Mouse (Mus musculus) frontal cortex, postnatal 10 days (tissue): ENCODE data around the gene Ikzf3.

Experiments used
- DNase-seq, 2 experiments: peaks; one replicate each; pipeline ENCODE4 v3.0.0; 2022; ENCODE audit warnings: low spot score in 2 of 2, mixed read lengths in 1 of 2

The Ikzf3 gene

DNA sequence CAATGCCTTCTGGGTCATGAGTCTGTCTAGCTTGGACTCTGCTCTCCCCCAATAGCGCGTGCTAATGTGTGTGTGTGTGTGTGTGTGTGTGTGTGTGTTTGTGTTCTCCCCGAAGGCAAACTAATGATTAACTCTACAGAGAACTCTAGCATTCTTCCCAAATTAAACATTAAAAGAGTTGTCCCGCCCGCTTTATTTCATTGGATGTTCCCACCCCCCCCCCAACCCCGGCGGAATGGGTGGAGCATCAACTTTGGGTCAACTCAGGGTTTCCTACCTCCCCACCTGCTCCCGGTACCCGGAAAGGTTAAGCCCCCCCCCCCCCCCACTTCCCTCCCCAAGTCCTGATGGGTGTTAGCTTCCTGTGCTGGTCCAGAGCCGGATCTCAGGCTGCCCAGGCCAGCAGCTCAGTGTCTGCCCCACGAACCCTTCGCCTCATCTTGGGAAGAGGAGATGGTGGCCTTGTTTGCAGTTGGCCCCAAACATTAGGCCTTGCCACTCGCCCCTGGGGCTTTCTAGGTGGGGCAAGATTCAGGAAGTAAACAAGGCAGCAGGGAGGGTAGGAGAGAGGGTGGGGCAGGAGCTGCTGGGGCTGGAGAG is 97.5 kb downstream of the Ikzf3 start:
- DNase-seq, result no peak

DNA sequence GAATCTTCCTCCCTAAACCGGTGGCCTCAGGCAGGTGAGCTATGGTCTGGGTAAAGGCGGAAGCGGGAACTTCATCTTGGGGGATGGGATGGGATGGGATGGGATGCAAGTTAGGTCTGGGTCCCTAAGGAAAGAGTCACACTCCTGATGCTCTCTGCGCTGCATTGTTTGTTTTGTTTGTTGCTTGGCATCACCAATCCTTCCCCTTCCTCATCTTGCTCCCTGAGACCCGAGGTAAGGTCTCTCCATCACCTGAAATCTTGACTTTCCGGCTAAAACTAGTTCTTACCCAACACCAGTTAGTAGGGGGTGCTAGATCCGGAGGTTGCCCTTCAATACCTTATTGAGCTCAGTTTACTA is 98.4 kb downstream of the Ikzf3 start:
- no peak for DNase-seq

DNA sequence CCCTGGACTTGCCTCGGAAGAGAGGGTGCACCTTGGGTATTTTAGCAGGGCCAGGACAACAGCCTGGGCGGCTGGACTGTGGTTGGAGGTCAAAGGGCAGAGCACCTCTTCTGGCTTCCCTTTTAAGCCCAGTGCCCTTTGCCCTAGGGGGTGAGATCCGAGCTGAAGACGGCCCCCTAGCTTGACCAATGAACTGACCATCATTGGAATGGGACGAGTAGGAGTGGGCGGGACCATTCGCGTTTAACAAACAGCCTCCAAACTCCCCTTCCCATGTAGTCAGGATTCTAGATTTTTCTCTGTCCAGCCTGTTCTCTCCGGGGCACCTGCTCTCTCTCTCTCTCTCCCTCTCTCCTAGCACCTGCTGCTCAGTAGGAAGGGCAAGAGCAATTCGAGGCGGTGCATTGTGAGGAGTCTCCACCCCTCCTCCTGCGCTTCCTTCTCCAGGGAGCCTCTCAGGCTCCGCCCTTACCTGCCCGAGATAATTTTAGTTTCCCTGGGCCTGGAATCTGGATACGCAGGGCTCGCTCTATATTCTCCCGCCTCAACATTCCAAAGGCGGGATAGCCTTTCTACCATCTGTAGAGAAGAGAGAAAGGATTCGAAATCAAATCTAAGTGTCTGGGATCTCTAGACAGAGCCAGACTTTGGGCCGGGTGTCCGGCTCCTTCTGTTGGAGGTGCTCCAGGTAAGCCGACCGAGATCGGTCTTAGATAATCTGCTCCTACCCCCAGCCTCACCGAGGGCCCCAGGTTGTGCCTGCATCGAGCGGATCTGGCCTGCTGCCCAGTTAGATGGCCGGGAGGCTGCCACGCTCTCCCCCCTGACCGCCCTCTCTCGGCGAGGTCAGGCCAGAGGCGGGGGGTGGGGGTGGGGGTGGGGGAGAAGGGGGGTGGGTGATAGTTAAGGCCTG is 99.0 kb downstream of the Ikzf3 start:
- no peak for DNase-seq

DNA sequence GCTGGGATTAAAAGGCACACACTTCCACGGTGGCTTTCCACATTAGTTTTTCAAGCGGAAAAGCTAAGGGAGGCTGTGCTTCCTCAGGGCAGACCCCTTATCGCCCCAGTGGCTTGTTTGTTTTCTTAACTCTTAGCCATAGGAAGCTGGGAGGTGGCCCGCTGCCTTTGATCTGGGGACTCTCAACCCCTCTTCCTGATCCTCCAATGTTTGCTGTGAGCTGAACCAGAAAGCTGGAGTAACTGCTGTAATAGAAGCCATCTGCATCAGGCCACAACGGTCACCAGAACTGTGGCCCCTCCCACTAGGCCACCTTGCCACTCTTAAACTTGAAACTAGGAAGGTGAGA is 99.6 kb downstream of the Ikzf3 start, which contains the start of gene Grb7:
Gene Grb7 (plus strand): TSS at position 182 of the 349 bp plus-strand sequence.
- DNase-seq, result no peak

DNA sequence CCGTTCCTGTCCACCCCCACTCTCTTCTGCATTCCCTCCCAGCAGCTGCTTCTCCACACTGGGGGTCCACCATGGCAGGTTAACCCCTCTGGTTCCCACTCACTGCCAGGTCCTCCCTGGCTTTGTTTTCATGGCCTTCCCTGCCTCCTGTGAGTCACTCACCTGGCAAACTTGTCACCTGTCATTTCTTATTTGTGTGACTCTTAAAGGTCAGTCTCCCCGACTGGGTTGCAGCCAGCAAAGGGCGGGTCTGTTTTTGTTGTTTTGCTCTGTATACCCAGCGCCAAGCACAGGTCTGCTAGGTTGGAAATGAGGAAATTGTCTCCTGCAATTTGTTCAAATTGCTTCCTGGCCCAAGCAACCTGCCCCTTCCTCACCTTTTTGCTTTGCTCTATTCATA is 100.2 kb downstream of the Ikzf3 start:
- DNase-seq, result no peak

DNA sequence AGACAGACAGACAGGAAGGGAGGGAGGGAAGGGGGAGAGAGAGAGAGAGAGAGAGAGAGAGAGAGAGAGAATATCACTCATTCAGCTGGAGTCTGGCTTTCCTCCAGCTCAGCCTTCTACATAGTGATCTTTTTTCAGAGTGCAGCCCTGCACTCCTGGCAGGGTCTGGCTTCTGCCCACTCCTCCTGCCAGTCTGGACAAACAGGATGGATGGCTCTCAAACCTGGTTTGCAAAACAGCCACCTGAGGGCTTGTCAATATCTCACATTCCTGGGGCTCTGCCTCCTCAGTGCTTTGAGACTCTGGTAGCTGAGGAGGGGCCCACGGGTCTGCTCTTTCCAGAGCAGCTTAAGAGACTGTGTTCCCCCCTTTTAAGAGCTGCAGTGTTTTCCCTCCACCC is 100.6 kb downstream of the Ikzf3 start:
- no peak for DNase-seq

DNA sequence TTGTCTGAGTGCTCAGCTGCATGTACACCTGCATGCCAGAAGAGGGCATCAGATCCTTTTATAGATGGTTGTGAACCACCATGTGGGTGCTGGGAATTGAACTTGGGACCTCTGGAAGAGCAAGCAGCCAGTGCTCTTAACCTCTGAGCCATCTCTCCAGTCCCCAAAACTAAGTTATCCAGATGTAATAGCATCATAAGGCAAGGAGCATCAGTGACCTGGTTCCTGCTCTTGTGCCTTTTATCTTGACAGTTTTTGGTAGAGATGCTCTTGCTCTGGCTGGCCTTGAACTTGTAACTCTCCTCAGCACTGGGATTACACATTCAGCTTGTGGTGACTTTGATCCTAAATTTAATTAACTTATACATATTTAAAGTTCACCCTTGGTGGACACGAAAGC is 102.1 kb downstream of the Ikzf3 start:
- no peak for DNase-seq

DNA sequence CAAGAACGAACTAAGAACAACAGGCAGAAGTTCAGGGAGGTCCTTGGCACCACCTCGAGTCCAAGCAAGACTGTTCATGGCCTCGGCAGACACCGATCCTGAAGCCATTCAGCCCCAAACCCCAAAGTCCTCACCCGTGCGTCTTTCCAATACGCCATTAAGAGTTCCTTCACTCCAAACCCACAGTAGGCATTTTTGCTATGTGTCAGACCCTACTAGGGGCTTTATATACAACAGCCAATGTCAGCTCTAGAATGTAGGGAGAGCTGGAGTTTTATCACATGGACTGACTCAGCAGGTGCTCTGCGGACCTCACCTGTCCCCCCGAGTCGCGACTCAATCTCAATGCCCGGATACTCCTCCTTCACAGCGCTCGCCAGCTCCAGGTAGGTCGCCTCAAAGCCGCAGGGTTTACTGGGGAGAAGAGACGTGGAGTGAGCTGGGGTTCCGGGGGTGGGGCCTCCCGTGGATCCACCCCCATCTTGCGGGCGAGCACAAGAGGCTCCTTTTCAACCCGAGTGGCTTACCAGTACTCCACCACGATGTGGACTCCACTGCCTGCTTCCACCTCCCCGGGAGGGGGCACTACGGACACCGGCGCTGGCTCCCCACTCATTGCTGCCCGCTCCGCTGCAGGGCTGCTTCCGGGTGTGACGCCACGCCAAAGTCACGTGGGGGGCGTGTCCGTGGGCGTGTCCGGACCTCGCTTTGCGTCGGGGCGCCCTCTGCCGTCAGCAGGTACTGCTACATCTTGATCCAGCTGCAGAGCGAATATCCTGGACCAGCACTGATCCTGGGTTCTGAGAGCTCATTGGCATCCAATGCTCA is 107.3 kb downstream of the Ikzf3 start, which contains the start of gene Mien1:
Gene Mien1 (minus strand): TSS at position 661 of the 828 bp plus-strand sequence.
- DNase-seq, result peak; percentile 92 to 96

DNA sequence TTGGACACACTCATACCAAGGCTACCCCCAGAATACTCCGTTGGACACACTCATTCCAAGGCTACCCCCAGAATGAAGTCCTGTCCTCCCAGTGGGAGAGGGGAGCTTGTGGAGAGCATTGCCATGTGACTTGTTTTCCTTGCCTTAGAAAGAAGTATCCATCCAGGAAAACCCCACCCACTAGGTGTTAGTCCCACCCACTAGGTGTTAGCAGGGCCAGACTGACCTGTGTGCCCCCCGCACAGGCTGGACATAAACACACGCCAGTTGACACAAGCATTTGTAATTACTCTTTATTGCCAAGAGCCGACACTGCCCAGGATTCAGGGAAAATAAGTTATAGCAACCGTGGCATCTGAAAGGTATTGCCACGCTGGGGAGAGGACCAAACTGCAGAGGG is 108.4 kb downstream of the Ikzf3 start:
- DNase-seq, result no peak

DNA sequence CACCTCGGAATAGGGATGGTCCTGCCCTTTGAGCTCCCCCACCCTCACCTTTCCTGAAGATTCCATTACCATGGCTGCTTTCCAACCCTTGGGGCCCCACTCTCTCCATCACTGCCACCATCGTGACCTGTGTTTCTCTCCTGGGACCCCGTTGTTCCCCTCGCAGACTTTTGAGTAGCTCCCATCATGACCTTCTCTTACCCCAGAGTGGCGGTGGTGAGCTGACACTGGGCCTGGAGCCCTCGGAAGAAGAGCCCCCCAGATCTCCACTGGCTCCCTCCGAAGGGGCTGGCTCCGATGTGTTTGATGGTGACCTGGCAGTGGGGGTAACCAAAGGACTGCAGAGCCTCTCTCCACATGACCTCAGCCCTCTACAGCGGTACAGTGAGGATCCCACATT is 110.1 kb downstream of the Ikzf3 start:
- DNase-seq, result no peak

DNA sequence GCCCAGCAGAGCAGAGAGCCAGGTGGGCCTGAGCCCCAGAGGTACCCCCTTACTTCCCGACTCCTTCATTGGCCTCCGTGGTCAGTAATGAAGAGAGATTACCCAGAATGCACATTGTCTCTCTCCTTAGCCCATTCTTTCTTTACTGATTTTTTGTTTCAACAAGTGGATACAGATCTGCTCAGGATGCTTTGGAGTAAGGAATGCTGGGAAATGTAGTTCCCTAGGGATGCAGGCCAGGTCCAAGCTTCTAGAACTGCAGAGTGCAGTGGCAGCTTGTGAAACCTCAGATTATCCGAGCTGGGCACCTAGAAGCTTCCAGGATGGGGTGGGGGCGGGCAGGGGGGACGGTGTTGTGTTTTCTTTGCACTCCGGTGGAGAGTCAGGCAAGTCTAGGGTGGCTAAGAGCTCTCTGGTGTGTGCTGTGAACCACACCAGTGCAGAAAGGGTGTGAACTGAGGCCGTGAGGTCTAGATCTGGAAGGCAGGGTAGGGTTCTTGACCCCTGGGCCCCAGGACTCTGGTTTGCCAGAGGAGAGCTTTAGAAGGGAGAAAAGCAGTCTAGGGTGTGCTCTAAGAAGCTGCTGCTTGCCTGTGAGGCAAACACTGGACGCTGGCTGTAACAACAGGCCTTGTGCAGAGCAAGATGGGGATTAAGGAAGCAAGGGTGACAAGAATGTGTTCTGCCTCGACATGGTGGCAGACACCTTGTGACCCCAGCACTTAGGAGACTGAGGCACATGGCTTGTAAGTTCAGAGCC is 113.9 kb downstream of the Ikzf3 start:
- no peak for DNase-seq

DNA sequence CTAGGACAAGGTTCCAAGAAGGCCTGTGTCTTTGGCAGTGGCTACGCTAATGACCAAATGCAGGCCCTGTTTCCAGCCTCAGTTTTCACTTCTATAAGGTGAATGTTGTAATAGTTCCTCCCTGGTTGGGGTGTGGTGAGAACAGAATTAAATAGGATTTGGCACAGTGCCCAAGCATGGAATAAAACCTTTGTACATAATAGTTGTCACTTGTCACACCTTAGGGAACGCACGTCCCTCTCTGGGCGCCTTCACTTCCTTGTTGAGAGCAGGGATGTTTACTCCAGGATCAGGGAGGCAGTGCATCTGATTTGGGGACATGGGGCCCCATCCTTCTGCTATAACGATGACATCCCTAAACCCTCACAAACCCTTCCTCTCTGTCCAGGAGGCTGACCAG is 117.4 kb downstream of the Ikzf3 start:
- no peak for DNase-seq

DNA sequence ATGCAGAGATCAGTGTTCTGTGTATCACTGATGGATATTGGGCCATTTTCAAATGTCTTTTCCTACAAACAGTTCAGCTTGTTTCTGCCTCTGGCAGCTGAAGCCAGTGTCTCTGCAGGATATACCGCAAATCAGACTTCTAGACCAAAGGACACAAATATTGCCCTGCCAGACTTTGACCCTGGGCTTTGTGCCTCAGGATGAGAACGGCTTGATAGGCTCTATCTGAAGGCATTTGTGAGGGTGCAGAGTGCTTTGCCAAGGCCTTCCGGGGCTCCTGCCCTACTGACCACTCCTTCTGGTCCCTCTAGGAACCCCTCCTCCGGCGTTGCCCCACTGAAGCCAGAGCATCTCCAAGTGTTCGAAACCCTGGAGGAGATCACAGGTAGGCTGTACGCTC is 119.2 kb downstream of the Ikzf3 start:
- DNase-seq, result no peak

DNA sequence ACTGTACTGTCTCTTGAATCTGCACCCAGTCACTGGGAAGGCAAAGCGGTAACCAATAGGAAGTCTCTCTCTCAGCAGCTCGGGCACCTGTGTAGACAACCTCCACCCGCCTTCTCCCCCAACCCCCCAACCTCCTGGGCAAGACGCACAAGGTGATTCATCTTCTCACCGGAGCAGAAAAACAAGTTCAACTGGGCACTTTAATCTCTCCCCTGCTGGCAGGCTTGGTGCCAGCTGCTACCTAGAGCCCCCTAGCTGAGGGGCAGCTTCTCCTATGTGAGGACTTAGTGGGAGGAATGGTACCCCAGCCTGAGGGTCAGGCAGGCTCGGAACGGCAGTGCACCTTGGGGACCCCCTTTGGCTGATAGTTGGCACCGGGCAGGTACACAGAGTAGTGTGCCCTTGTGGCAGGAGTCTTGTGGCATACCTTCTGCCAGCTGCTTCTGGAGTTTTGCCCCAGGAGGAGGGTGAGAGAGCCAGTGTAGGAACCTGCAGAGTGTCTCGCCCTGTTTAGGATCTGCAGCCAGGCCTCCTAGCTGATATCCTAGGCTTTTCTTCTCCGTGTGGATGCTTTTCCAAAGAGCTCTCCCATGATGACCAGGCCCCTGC is 126.8 kb downstream of the Ikzf3 start:
- no peak for DNase-seq

DNA sequence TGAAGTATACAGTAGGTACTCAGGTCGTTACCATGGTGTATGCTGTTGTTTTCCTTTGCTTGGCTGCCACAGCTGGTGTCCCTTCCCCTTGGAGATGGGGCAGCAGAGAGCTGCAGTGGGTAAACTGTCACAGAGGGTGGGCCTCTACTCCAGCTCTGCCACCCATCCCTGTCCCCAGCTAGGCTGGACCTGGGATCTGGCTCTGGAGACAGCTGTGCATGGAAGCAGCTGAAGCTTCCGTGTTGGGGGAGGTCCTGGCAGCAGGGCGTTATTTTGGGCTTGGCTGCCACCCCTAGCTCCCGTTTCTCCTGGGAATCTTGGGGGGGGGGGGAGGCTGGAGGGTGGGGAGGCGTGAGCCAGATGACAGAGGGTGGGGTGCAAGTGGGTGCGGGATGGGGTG is 127.6 kb downstream of the Ikzf3 start:
- DNase-seq, result no peak

DNA sequence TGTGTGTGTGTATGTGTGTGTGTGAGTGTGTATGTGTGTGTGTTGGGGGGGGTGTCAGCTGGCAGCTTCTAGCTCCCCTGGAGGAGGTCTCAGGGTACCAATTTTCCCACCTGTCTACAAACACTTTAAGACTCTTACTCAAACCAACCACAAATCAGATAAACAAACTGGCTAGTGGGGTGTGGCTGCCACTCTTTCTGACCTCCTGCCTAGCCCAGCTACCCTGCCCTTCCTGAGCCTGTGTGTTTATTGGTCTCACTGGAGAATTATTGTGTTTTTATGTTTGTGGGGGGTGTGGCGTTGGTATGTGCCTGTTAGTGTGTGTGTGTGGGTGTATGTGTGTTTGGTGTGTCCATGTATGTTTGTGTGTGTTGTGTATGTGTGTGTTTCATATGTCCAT is 128.8 kb downstream of the Ikzf3 start:
- DNase-seq, result no peak
